Mouse (Mus musculus): ENCODE results near the gene Nme4.

DNA sequence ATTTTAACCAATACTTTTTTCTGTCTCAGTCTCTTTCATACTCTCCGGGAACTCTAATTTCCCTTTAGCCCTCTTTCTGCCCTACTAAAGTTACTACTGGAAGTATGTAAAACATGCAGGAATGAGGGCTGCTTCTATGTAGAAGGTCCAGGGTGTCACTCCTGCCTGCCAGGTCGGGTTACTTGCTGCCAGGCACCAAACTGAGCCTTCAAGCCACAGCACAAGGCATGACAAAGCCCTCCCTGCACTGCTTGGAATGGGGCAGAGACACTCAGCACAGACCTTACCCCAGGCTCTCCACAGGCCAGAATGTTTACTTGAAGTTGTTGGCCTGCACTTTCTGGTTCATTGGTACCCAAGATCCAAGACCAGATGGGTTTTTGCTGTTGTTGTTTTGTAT, 4.8 kb upstream of the Nme4 start:
- TF ChIP-seq CTCF (IDR thresholded peaks at IDR 0.05; ENCODE audit: low read depth, low read length) (no peak), POLR2AphosphoS5 (IDR thresholded peaks at IDR 0.05; ENCODE audit: insufficient replicate concordance, low read depth, low read length) (no peak)
